Mouse (Mus musculus): ENCODE results near the gene Slc24a1.

DNA sequence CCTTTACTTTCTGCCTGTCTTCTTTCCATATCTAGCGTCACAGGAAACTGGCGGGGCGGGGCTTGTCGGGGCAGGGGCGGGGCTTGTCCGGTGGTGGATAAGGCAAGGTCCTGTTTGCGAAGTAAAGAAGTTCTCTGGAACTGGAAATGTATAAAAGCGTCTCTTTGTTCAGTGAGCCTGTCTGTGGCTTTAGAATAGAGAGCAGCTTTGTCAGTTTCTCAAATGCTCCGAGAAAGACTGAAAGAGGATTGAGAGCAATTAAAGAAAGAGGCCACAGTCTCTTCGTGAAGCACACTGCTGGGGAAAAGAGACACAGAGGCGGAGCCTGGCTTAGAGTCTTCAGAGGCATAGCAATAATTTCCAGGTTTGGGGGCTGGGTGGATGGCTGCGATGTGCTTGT, 4.9 kb upstream of the Slc24a1 start:
- no peak for TF ChIP-seq CTCF (IDR thresholded peaks at IDR 0.05; ENCODE audit: low read depth, low read length)
- TF ChIP-seq GATA1 (IDR thresholded peaks at IDR 0.05; ENCODE audit: borderline replicate concordance, low read length): no peak
- TF ChIP-seq TAL1 (conservative IDR thresholded peaks at IDR 0.05; ENCODE audit: low read depth, low read length): no peak

Data from G1E (cell line).